Mouse (Mus musculus) heart, embryonic 14.5 days (tissue): Measurements from ENCODE around the gene Trit1. TPM values are rescaled to one million over a fixed set of nuclear protein-coding genes. Genes with fewer than 3 reads are reported as not detected.

Experiments
- ATAC-seq: fragments of 200-750 bp; cut with Nextera tagmentation; 2 replicates; pipeline ENCODE4 v1.8.0; 2017; ENCODE audit warnings: low read depth, moderate TSS enrichment; ENCODE audit not compliant: insufficient number of reproducible peaks, insufficient read depth, low FRiP score
- H3K27ac ChIP-seq, 2 experiments: fragments of 200-500 bp in 1 of 2; fragments of 300-500 bp in 1 of 2; sonication (generic) in 1 of 2; replicated peaks in 1 of 2; 2 replicates each; pipeline ENCODE4 v1.5.1; 2012 to 2014; ENCODE audit warnings: low read depth in 2 of 2, low read length in 2 of 2, control low read depth in 1 of 2, mild to moderate bottlenecking in 1 of 2, mixed read lengths in 1 of 2; ENCODE audit not compliant: control insufficient read depth in 1 of 2, insufficient read depth in 1 of 2
- H3K27me3 ChIP-seq: fragments of 300-500 bp; sonication (generic); 2 replicates; pipeline ENCODE4 v1.6.1; 2014; ENCODE audit warnings: mild to moderate bottlenecking, low read length, control low read depth; ENCODE audit not compliant: control insufficient read depth, insufficient read depth
- H3K36me3 ChIP-seq: fragments of 300-500 bp; sonication (generic); 2 replicates; pipeline ENCODE4 v1.6.1; 2014; ENCODE audit warnings: mild to moderate bottlenecking, control low read depth, low read length, mixed read lengths; ENCODE audit not compliant: control insufficient read depth, insufficient read depth
- H3K4me1 ChIP-seq, 2 experiments: fragments of 200-500 bp in 1 of 2; fragments of 300-500 bp in 1 of 2; sonication (generic) in 1 of 2; 2 replicates each; pipeline ENCODE4 v1.6.1; 2012 to 2014; ENCODE audit warnings: low read length in 2 of 2, control low read depth in 1 of 2, mixed read lengths in 1 of 2; ENCODE audit not compliant: control insufficient read depth in 2 of 2, insufficient read depth in 2 of 2
- H3K4me2 ChIP-seq: fragments of 300-500 bp; sonication (generic); 2 replicates; pipeline ENCODE4 v1.6.1; 2014; ENCODE audit warnings: mild to moderate bottlenecking, low read length
- H3K4me3 ChIP-seq, 2 experiments: fragments of 200-500 bp in 1 of 2; fragments of 300-500 bp in 1 of 2; sonication (generic) in 1 of 2; 2 replicates each; pipeline ENCODE4 v1.5.1; 2012 to 2014; ENCODE audit warnings: low read length in 2 of 2, mild to moderate bottlenecking in 2 of 2, control low read depth in 1 of 2, low read depth in 1 of 2, moderate library complexity in 1 of 2; ENCODE audit not compliant: control insufficient read depth in 1 of 2, insufficient read depth in 1 of 2
- H3K9ac ChIP-seq: fragments of 300-500 bp; sonication (generic); 2 replicates; pipeline ENCODE4 v1.6.1; 2014; ENCODE audit warnings: mild to moderate bottlenecking, low read length
- H3K9me3 ChIP-seq: fragments of 300-500 bp; sonication (generic); 2 replicates; pipeline ENCODE4 v1.6.1; 2016; ENCODE audit warnings: low read length, control low read depth; ENCODE audit not compliant: control insufficient read depth
- WGBS: fragments of 180-500 bp; shearing (Covaris S2); extraction: QIAGEN DNeasy Blood & Tissue Kit; methylation state at CpG from one replicate; pipeline ENCODE4 v1.1.7; 2014; 5-methylcytosine and 5-hydroxymethylcytosine counted together
- polyA plus RNA-seq: library from polyadenylated mRNA; unstranded; fragments of >200 nt; fragmentation: Nextera tagmentation; extraction: Ambion mirVana; gene quantifications from 2 replicates; pipeline ENCODE4 v1.2.1, GENCODE M21; 2014

Trit1 gene
- polyA plus RNA-seq, 1 experiment from 2014 or later = 12.1 TPM

- ATAC-seq = no peak
- H3K9me3 ChIP-seq = no peaks in the 10 kb centered on the region
- no peak overlapping the region for H3K27ac ChIP-seq
- H3K27me3 ChIP-seq = no peaks in the 10 kb centered on the region
- H3K4me1 ChIP-seq = peaks cover 3 to 20% of the 10 kb centered on the region in 2 experiments; a peak in 2 of 4 replicates
- H3K36me3 ChIP-seq = no peaks in the 10 kb centered on the region
- H3K4me3 ChIP-seq = no peak overlapping the region
- no peak overlapping the region for H3K4me2 ChIP-seq
- H3K9ac ChIP-seq = no peak overlapping the region
- 64% methylated on average over 3 of the region's 3 CpGs for WGBS
Observed at GRCm38 (mm10) chr4:123013949-123014406, 2.4 kb upstream of the Trit1 start.

- H3K4me2 ChIP-seq = no peak overlapping the region
Observed at GRCm38 (mm10) chr4:123014501-123015282, 1.7 kb upstream of the Trit1 start.

GRCm38 (mm10) chr4:123021591-123021990 is 5.2 kb downstream of the Trit1 start:
- no peaks in the 10 kb centered on the region for H3K9me3 ChIP-seq
- H3K4me1 ChIP-seq = peaks cover 3 to 19% of the 10 kb centered on the region in 2 experiments; a peak in 2 of 4 replicates
- no peak for ATAC-seq
- no peak overlapping the region for H3K4me3 ChIP-seq
- no peak overlapping the region for H3K9ac ChIP-seq
- no peaks in the 10 kb centered on the region for H3K27me3 ChIP-seq
- WGBS = 91% methylated on average over 3 of the region's 3 CpGs
- no peak overlapping the region for H3K27ac ChIP-seq
- H3K4me2 ChIP-seq = no peak overlapping the region
- H3K36me3 ChIP-seq = peaks cover 4% of the 10 kb centered on the region; the same call in 1 of the 2 replicates

More at GRCm38 (mm10) chr4:123014501-123015282, 1.7 kb upstream of the Trit1 start:
- Histone ChIP-seq H3K9me3 (no peaks in the 10 kb centered on the region), H3K36me3 (no peaks in the 10 kb centered on the region), H3K27me3 (no peaks in the 10 kb centered on the region), H3K4me3 (no peak overlapping the region), H3K4me1 (peaks cover 3 to 23% of the 10 kb centered on the region in 2 experiments; a peak in 2 of 4 replicates), H3K9ac (no peak overlapping the region), H3K27ac (no peak overlapping the region)
- ATAC-seq = no peak; the same call in 1 of the 2 replicates
- WGBS = 41% methylated on average over 7 of the region's 7 CpGs

GRCm38 (mm10) chr4:123022896-123023295 is 6.5 kb downstream of the Trit1 start:
- no peak overlapping the region for H3K4me2 ChIP-seq
- H3K4me3 ChIP-seq = no peak overlapping the region
- H3K36me3 ChIP-seq = peaks cover 12% of the 10 kb centered on the region
- H3K27me3 ChIP-seq = no peaks in the 10 kb centered on the region
- ATAC-seq = no peak
- no peak overlapping the region for H3K9ac ChIP-seq
- WGBS = 75% methylated on average over 1 of the region's 1 CpGs
- peaks cover 3 to 10% of the 10 kb centered on the region in 2 experiments; a peak in 2 of 4 replicates for H3K4me1 ChIP-seq
- H3K9me3 ChIP-seq = no peaks in the 10 kb centered on the region
- H3K27ac ChIP-seq = no peak overlapping the region

- WGBS = 55% methylated on average over 2 of the region's 2 CpGs
- no peaks in the 10 kb centered on the region for H3K27me3 ChIP-seq
- no peak for ATAC-seq
- no peak overlapping the region for H3K27ac ChIP-seq
- H3K4me1 ChIP-seq = no peaks in the 10 kb centered on the region
- H3K9ac ChIP-seq = no peak overlapping the region
- H3K36me3 ChIP-seq = peaks cover 21% of the 10 kb centered on the region
- no peak overlapping the region for H3K4me3 ChIP-seq
- no peak overlapping the region for H3K4me2 ChIP-seq
- H3K9me3 ChIP-seq = no peaks in the 10 kb centered on the region
Observed at GRCm38 (mm10) chr4:123025418-123025817, 9.0 kb downstream of the Trit1 start.

GRCm38 (mm10) chr4:123026161-123026560 is 9.8 kb downstream of the Trit1 start:
- Histone ChIP-seq H3K9ac (no peak overlapping the region), H3K36me3 (peaks cover 24% of the 10 kb centered on the region), H3K4me3 (no peak overlapping the region), H3K4me2 (no peak overlapping the region), H3K9me3 (no peaks in the 10 kb centered on the region), H3K27me3 (no peaks in the 10 kb centered on the region), H3K4me1 (no peaks in the 10 kb centered on the region), H3K27ac (no peak overlapping the region)
- no peak for ATAC-seq
- WGBS = 92% methylated on average over 13 of the region's 13 CpGs

- Histone ChIP-seq H3K27ac (no peak overlapping the region), H3K27me3 (no peaks in the 10 kb centered on the region), H3K36me3 (peaks cover 28% of the 10 kb centered on the region), H3K4me1 (no peaks in the 10 kb centered on the region), H3K9ac (no peak overlapping the region), H3K9me3 (no peaks in the 10 kb centered on the region), H3K4me3 (no peak overlapping the region), H3K4me2 (no peak overlapping the region)
- WGBS = 86% methylated on average over 4 of the region's 4 CpGs
- ATAC-seq = no peak
Observed at GRCm38 (mm10) chr4:123026597-123026996, 10.2 kb downstream of the Trit1 start.
